Mouse (Mus musculus) heart, embryonic 10.5 days (tissue): Measurements from ENCODE around the gene Prkca. TPM values are rescaled to one million over a fixed set of nuclear protein-coding genes. Genes with fewer than 3 reads are reported as not detected.
A peak's percentile ranks its signal among the peaks of the same experiment; 100 is the strongest.

Experiments
- DNase-seq: peaks from one replicate; pipeline ENCODE4 v3.0.0-alpha.2; 2017; ENCODE audit warnings: low spot score
- H3K27ac ChIP-seq: fragments of 300-500 bp; sonication (generic); 2 replicates; pipeline ENCODE4 v1.5.1; 2016; ENCODE audit warnings: mild to moderate bottlenecking
- H3K27me3 ChIP-seq: fragments of 300-500 bp; sonication (generic); 2 replicates; pipeline ENCODE4 v1.6.1; 2016; ENCODE audit warnings: mild to moderate bottlenecking; ENCODE audit not compliant: poor library complexity, insufficient read depth, severe bottlenecking
- H3K36me3 ChIP-seq: fragments of 300-500 bp; sonication (generic); 2 replicates; pipeline ENCODE4 v1.6.1; 2016; ENCODE audit warnings: mild to moderate bottlenecking, moderate library complexity
- H3K4me1 ChIP-seq: fragments of 300-500 bp; sonication (generic); 2 replicates; pipeline ENCODE4 v1.6.1; 2016; ENCODE audit warnings: mild to moderate bottlenecking
- H3K4me3 ChIP-seq: fragments of 300-500 bp; sonication (generic); 2 replicates; pipeline ENCODE4 v1.5.1; 2016; ENCODE audit warnings: mild to moderate bottlenecking, moderate library complexity
- H3K9me3 ChIP-seq: fragments of 300-500 bp; sonication (generic); 2 replicates; pipeline ENCODE4 v1.6.1; 2016; ENCODE audit warnings: mild to moderate bottlenecking, moderate library complexity
- WGBS: fragments of 180-500 bp; shearing (Covaris S2); methylation state at CpG from one replicate; pipeline ENCODE4 v1.1.7; 2016; 5-methylcytosine and 5-hydroxymethylcytosine counted together
- polyA plus RNA-seq: library from polyadenylated mRNA; unstranded; fragments of >200 nt; fragmentation: Nextera tagmentation; extraction: Ambion mirVana; gene quantifications from 2 replicates; pipeline ENCODE4 v1.2.1, GENCODE M21; 2016

Gene Prkca
- polyA plus RNA-seq, 1 experiment from 2014 or later: 11.3 TPM

- no peaks in the 10 kb centered on the region for H3K27me3 ChIP-seq
- H3K4me3 ChIP-seq: 0 out of 2 replicates have a peak overlapping the region, but pooled peaks have one; percentile 27
- H3K27ac ChIP-seq: peak overlapping the region; percentile 81
- no peaks in the 10 kb centered on the region for H3K36me3 ChIP-seq
- peaks cover 75% of the 10 kb centered on the region for H3K4me1 ChIP-seq
- H3K9me3 ChIP-seq: no peaks in the 10 kb centered on the region
- 22% methylated on average over 4 of the region's 4 CpGs for WGBS
- DNase-seq: no peak
Measured at GRCm38 (mm10) chr11:108148491-108148890, 195.2 kb downstream of the Prkca start.

- H3K36me3 ChIP-seq: no peaks in the 10 kb centered on the region
- peaks cover 63% of the 10 kb centered on the region for H3K4me1 ChIP-seq
- H3K27ac ChIP-seq: peak overlapping the region; percentile 42
- WGBS: 51% methylated on average over 13 of the region's 13 CpGs
- H3K27me3 ChIP-seq: no peaks in the 10 kb centered on the region
- peak overlapping the region; percentile 12; the same call in 1 of the 2 replicates for H3K4me3 ChIP-seq
- no peaks in the 10 kb centered on the region for H3K9me3 ChIP-seq
- no peak for DNase-seq
Measured at GRCm38 (mm10) chr11:108145752-108146496, 197.8 kb downstream of the Prkca start.

- DNase-seq: no peak
- no peak overlapping the region for H3K4me3 ChIP-seq
- H3K27ac ChIP-seq: no peak overlapping the region
- H3K4me1 ChIP-seq: peaks cover 59% of the 10 kb centered on the region
- no peaks in the 10 kb centered on the region for H3K36me3 ChIP-seq
- WGBS: 81% methylated on average over 8 of the region's 8 CpGs
- H3K9me3 ChIP-seq: no peaks in the 10 kb centered on the region
- no peaks in the 10 kb centered on the region for H3K27me3 ChIP-seq
Measured at GRCm38 (mm10) chr11:108145128-108145527, 198.6 kb downstream of the Prkca start.

GRCm38 (mm10) chr11:108143739-108144138 is 200.0 kb downstream of the Prkca start:
- Histone ChIP-seq H3K4me3 (no peak overlapping the region), H3K4me1 (peaks cover 47% of the 10 kb centered on the region), H3K27me3 (no peaks in the 10 kb centered on the region), H3K27ac (no peak overlapping the region), H3K9me3 (no peaks in the 10 kb centered on the region), H3K36me3 (no peaks in the 10 kb centered on the region)
- 71% methylated on average over 2 of the region's 2 CpGs for WGBS
- DNase-seq: no peak

- H3K27me3 ChIP-seq: no peaks in the 10 kb centered on the region
- no peak overlapping the region for H3K27ac ChIP-seq
- H3K4me1 ChIP-seq: peaks cover 47% of the 10 kb centered on the region
- no peak for DNase-seq
- 81% methylated on average over 7 of the region's 7 CpGs for WGBS
- no peaks in the 10 kb centered on the region for H3K9me3 ChIP-seq
- no peaks in the 10 kb centered on the region for H3K36me3 ChIP-seq
- H3K4me3 ChIP-seq: no peak overlapping the region
Measured at GRCm38 (mm10) chr11:108140028-108140427, 203.7 kb downstream of the Prkca start.

- Histone ChIP-seq H3K4me1 (peaks cover 35% of the 10 kb centered on the region), H3K9me3 (no peaks in the 10 kb centered on the region), H3K27me3 (no peaks in the 10 kb centered on the region), H3K27ac (peak overlapping the region; percentile 42; the same call in 1 of the 2 replicates), H3K36me3 (no peaks in the 10 kb centered on the region), H3K4me3 (no peak overlapping the region)
- DNase-seq: no peak
- 47% methylated on average over 3 of the region's 3 CpGs for WGBS
Measured at GRCm38 (mm10) chr11:108136341-108136740, 207.4 kb downstream of the Prkca start.

GRCm38 (mm10) chr11:108135407-108136159 is 208.1 kb downstream of the Prkca start:
- H3K4me3 ChIP-seq: no peak overlapping the region
- H3K27ac ChIP-seq: peak overlapping the region; percentile 42; the same call in 1 of the 2 replicates
- no peaks in the 10 kb centered on the region for H3K9me3 ChIP-seq
- H3K4me1 ChIP-seq: peaks cover 32% of the 10 kb centered on the region
- WGBS: 23% methylated on average over 4 of the region's 4 CpGs
- no peak for DNase-seq
- no peaks in the 10 kb centered on the region for H3K36me3 ChIP-seq
- no peaks in the 10 kb centered on the region for H3K27me3 ChIP-seq

- no peaks in the 10 kb centered on the region for H3K36me3 ChIP-seq
- H3K4me3 ChIP-seq: no peak overlapping the region
- peaks cover 27% of the 10 kb centered on the region for H3K4me1 ChIP-seq
- H3K27me3 ChIP-seq: no peaks in the 10 kb centered on the region
- WGBS: 38% methylated on average over 5 of the region's 5 CpGs
- no peaks in the 10 kb centered on the region for H3K9me3 ChIP-seq
- H3K27ac ChIP-seq: no peak overlapping the region
- DNase-seq: no peak
Measured at GRCm38 (mm10) chr11:108128593-108128992, 215.1 kb downstream of the Prkca start.

GRCm38 (mm10) chr11:108127908-108128307 is 215.8 kb downstream of the Prkca start:
- WGBS: 61% methylated on average over 5 of the region's 5 CpGs
- H3K4me3 ChIP-seq: no peak overlapping the region
- H3K4me1 ChIP-seq: peaks cover 31% of the 10 kb centered on the region
- no peaks in the 10 kb centered on the region for H3K9me3 ChIP-seq
- no peak for DNase-seq
- H3K36me3 ChIP-seq: no peaks in the 10 kb centered on the region
- no peaks in the 10 kb centered on the region for H3K27me3 ChIP-seq
- H3K27ac ChIP-seq: no peak overlapping the region

- peaks cover 38% of the 10 kb centered on the region for H3K4me1 ChIP-seq
- no peak for DNase-seq
- H3K9me3 ChIP-seq: no peaks in the 10 kb centered on the region
- H3K4me3 ChIP-seq: no peak overlapping the region
- H3K27me3 ChIP-seq: no peaks in the 10 kb centered on the region
- 89% methylated on average over 7 of the region's 7 CpGs for WGBS
- no peaks in the 10 kb centered on the region for H3K36me3 ChIP-seq
- H3K27ac ChIP-seq: no peak overlapping the region
Measured at GRCm38 (mm10) chr11:108122486-108122885, 221.2 kb downstream of the Prkca start.

GRCm38 (mm10) chr11:108120708-108121107 is 223.0 kb downstream of the Prkca start:
- no peak overlapping the region for H3K27ac ChIP-seq
- no peak for DNase-seq
- H3K9me3 ChIP-seq: no peaks in the 10 kb centered on the region
- peaks cover 30% of the 10 kb centered on the region for H3K4me1 ChIP-seq
- no peaks in the 10 kb centered on the region for H3K36me3 ChIP-seq
- WGBS: 83% methylated on average over 5 of the region's 5 CpGs
- H3K27me3 ChIP-seq: no peaks in the 10 kb centered on the region
- H3K4me3 ChIP-seq: no peak overlapping the region

- no peak overlapping the region for H3K27ac ChIP-seq
- WGBS: 79% methylated on average over 3 of the region's 3 CpGs
Measured at GRCm38 (mm10) chr11:108119785-108120184, 223.9 kb downstream of the Prkca start.

GRCm38 (mm10) chr11:108118814-108119213 is 224.9 kb downstream of the Prkca start:
- Histone ChIP-seq H3K27ac (no peak overlapping the region), H3K4me3 (no peak overlapping the region), H3K4me1 (peaks cover 24% of the 10 kb centered on the region), H3K27me3 (no peaks in the 10 kb centered on the region), H3K36me3 (no peaks in the 10 kb centered on the region), H3K9me3 (no peaks in the 10 kb centered on the region)
- 60% methylated on average over 2 of the region's 2 CpGs for WGBS
- no peak for DNase-seq

More at GRCm38 (mm10) chr11:108119785-108120184, 223.9 kb downstream of the Prkca start:
- Histone ChIP-seq H3K4me1 (peaks cover 26% of the 10 kb centered on the region), H3K4me3 (no peak overlapping the region), H3K27me3 (no peaks in the 10 kb centered on the region), H3K36me3 (no peaks in the 10 kb centered on the region), H3K9me3 (no peaks in the 10 kb centered on the region)
- DNase-seq: no peak
